Mouse (Mus musculus) adrenal gland (tissue): ENCODE measurements around the gene Nr2f2.

Source experiments
- intact Hi-C: fragments of 180-260 bp; cut with DNase I; formaldehyde crosslinking; loops from one replicate; pipeline ENCODE4 v1.15.1; 2025

Nr2f2 gene

GRCm38 (mm10) chr7:70353151-70353550 is 13.4 kb downstream of the Nr2f2 start:
- intact Hi-C loops: no loop called here

GRCm38 (mm10) chr7:70352617-70353016 is 13.9 kb downstream of the Nr2f2 start:
- intact Hi-C loops: no loop called here

- intact Hi-C loops: no loop called here
Measured at GRCm38 (mm10) chr7:70351981-70352560, 14.5 kb downstream of the Nr2f2 start.

- intact Hi-C loops: no loop called here
Measured at GRCm38 (mm10) chr7:70350781-70351551, 15.6 kb downstream of the Nr2f2 start.

- intact Hi-C loops: loop anchor here (10.0 kb wide), 1 partner anchor 1235 kb away; no protein-coding TSS in a partner anchor
Measured at GRCm38 (mm10) chr7:70349981-70350670, 16.4 kb downstream of the Nr2f2 start.

- intact Hi-C loops: loop anchor here (10.0 kb wide), 1 partner anchor 1236 kb away; no protein-coding TSS in a partner anchor
Measured at GRCm38 (mm10) chr7:70348977-70349615, 17.4 kb downstream of the Nr2f2 start.

- intact Hi-C loops: loop anchor here (10.0 kb wide), 1 partner anchor 1236 kb away; no protein-coding TSS in a partner anchor
Measured at GRCm38 (mm10) chr7:70348064-70348976, 18.2 kb downstream of the Nr2f2 start.

GRCm38 (mm10) chr7:70347618-70347958 is 18.9 kb downstream of the Nr2f2 start:
- intact Hi-C loops: loop anchor here (10.0 kb wide), 1 partner anchor 1237 kb away; no protein-coding TSS in a partner anchor

GRCm38 (mm10) chr7:70346951-70347617 is 19.5 kb downstream of the Nr2f2 start:
- intact Hi-C loops: loop anchor here (10.0 kb wide), 1 partner anchor 1238 kb away; no protein-coding TSS in a partner anchor

GRCm38 (mm10) chr7:70346010-70346536 is 20.5 kb downstream of the Nr2f2 start:
- intact Hi-C loops: loop anchor here (10.0 kb wide), 1 partner anchor 1239 kb away; no protein-coding TSS in a partner anchor

- intact Hi-C loops: loop anchor here (10.0 kb wide), 1 partner anchor 1241 kb away; no protein-coding TSS in a partner anchor
Measured at GRCm38 (mm10) chr7:70343426-70343825, 23.1 kb downstream of the Nr2f2 start.

GRCm38 (mm10) chr7:70342771-70343170 is 23.8 kb downstream of the Nr2f2 start:
- intact Hi-C loops: loop anchor here (10.0 kb wide), 1 partner anchor 1242 kb away; no protein-coding TSS in a partner anchor

GRCm38 (mm10) chr7:70342076-70342475 is 24.5 kb downstream of the Nr2f2 start:
- intact Hi-C loops: loop anchor here (10.0 kb wide), 1 partner anchor 1243 kb away; no protein-coding TSS in a partner anchor

- intact Hi-C loops: loop anchor here (5.0 to 10.0 kb wide), 4 partner anchors 345 to 1245 kb away; no protein-coding TSS in a partner anchor
Measured at GRCm38 (mm10) chr7:70339998-70340630, 26.4 kb downstream of the Nr2f2 start.

GRCm38 (mm10) chr7:70338265-70338640 is 28.3 kb downstream of the Nr2f2 start:
- intact Hi-C loops: loop anchor here (5.0 to 10.0 kb wide), 3 partner anchors 343 to 846 kb away; no protein-coding TSS in a partner anchor

GRCm38 (mm10) chr7:70337581-70338264 is 28.8 kb downstream of the Nr2f2 start:
- intact Hi-C loops: loop anchor here (5.0 to 10.0 kb wide), 3 partner anchors 343 to 845 kb away; no protein-coding TSS in a partner anchor

- intact Hi-C loops: loop anchor here (5.0 to 10.0 kb wide), 3 partner anchors 342 to 844 kb away; no protein-coding TSS in a partner anchor
Measured at GRCm38 (mm10) chr7:70336571-70337240, 29.8 kb downstream of the Nr2f2 start.
